Mouse (Mus musculus) lung, postnatal 10 days (tissue): Measurements from ENCODE around the gene Pikfyve.
"Not testable (repeated sequence)": the region's sequence is repeated elsewhere in the genome, so short reads cannot be mapped to it uniquely, and the experiment has no call there.

Source experiments
- DNase-seq: peaks from one replicate; pipeline ENCODE4 v3.0.0; 2021

The Pikfyve gene

GRCm38 (mm10) chr1:65185524-65186205, 818 bp upstream of the Pikfyve start:
- peak; percentile 40 for DNase-seq

- DNase-seq: no peak
Measured at GRCm38 (mm10) chr1:65187074-65187430, 569 bp downstream of the Pikfyve start.

- DNase-seq: no peak
Measured at GRCm38 (mm10) chr1:65190172-65190571, 3.7 kb downstream of the Pikfyve start.

- DNase-seq: no peak
Measured at GRCm38 (mm10) chr1:65193226-65193625, 6.7 kb downstream of the Pikfyve start.

GRCm38 (mm10) chr1:65198425-65198824, 11.9 kb downstream of the Pikfyve start:
- DNase-seq: no peak

- DNase-seq: no peak
Measured at GRCm38 (mm10) chr1:65198861-65199260, 12.4 kb downstream of the Pikfyve start.

GRCm38 (mm10) chr1:65204299-65204698, 17.8 kb downstream of the Pikfyve start:
- no peak for DNase-seq

GRCm38 (mm10) chr1:65213214-65213613, 26.7 kb downstream of the Pikfyve start:
- DNase-seq: no peak

GRCm38 (mm10) chr1:65217567-65217966, 31.1 kb downstream of the Pikfyve start:
- no peak for DNase-seq

- no peak for DNase-seq
Measured at GRCm38 (mm10) chr1:65217972-65218371, 31.5 kb downstream of the Pikfyve start.

GRCm38 (mm10) chr1:65223654-65224053, 37.2 kb downstream of the Pikfyve start:
- DNase-seq: no peak

- DNase-seq: no peak
Measured at GRCm38 (mm10) chr1:65227681-65228080, 41.2 kb downstream of the Pikfyve start.

GRCm38 (mm10) chr1:65229768-65230167, 43.3 kb downstream of the Pikfyve start:
- DNase-seq: not testable (repeated sequence)

- no peak for DNase-seq
Measured at GRCm38 (mm10) chr1:65230566-65230965, 44.1 kb downstream of the Pikfyve start.

GRCm38 (mm10) chr1:65237712-65238111, 51.2 kb downstream of the Pikfyve start:
- no peak for DNase-seq

- no peak for DNase-seq
Measured at GRCm38 (mm10) chr1:65245637-65246036, 59.2 kb downstream of the Pikfyve start.

GRCm38 (mm10) chr1:65280461-65280860, 94.0 kb downstream of the Pikfyve start:
- DNase-seq: no peak

- DNase-seq: no peak
Measured at GRCm38 (mm10) chr1:65281756-65282155, 95.3 kb downstream of the Pikfyve start, which contains the start of gene Pth2r. Pth2r (plus strand) TSS chr1:65282056.

GRCm38 (mm10) chr1:65282766-65283165, 96.3 kb downstream of the Pikfyve start:
- peak; percentile 58 for DNase-seq

- no peak for DNase-seq
Measured at GRCm38 (mm10) chr1:65308476-65308875, 122.0 kb downstream of the Pikfyve start.

GRCm38 (mm10) chr1:65311214-65311933, 124.9 kb downstream of the Pikfyve start:
- no peak for DNase-seq

- peak; percentile 35 for DNase-seq
Measured at GRCm38 (mm10) chr1:65312118-65312517, 125.6 kb downstream of the Pikfyve start.

GRCm38 (mm10) chr1:65312896-65313295, 126.4 kb downstream of the Pikfyve start:
- DNase-seq: no peak
